Mouse (Mus musculus) A20 (cell line): Measurements from ENCODE around the gene Zc3h12a.

ENCODE experiments used
- DNase-seq: peaks from one replicate; pipeline ENCODE4 v3.0.0-alpha.2; 2011; ENCODE audit warnings: low read depth, low spot score

The Zc3h12a gene

GRCm38 (mm10) chr4:125127305-125128084 lies at the start of gene Zc3h12a:
Zc3h12a (minus strand) TSS chr4:125127840.
- DNase-seq: peak; percentile 97

GRCm38 (mm10) chr4:125176639-125177165 lies 49.1 kb upstream of the Zc3h12a start:
- no peak for DNase-seq

- DNase-seq: no peak
These were observed 48.5 kb upstream of the Zc3h12a start for GRCm38 (mm10) chr4:125176190-125176589.

GRCm38 (mm10) chr4:125175591-125175990 lies 48.0 kb upstream of the Zc3h12a start:
- no peak for DNase-seq

- DNase-seq: no peak
These were observed 47.0 kb upstream of the Zc3h12a start for GRCm38 (mm10) chr4:125174516-125175185.

- DNase-seq: no peak
These were observed 45.5 kb upstream of the Zc3h12a start for GRCm38 (mm10) chr4:125173150-125173549.

- DNase-seq: no peak
These were observed 45.1 kb upstream of the Zc3h12a start for GRCm38 (mm10) chr4:125172736-125173135.

GRCm38 (mm10) chr4:125167723-125168122 lies 40.1 kb upstream of the Zc3h12a start:
- no peak for DNase-seq

GRCm38 (mm10) chr4:125164861-125165260 lies 37.2 kb upstream of the Zc3h12a start:
- DNase-seq: no peak

GRCm38 (mm10) chr4:125162701-125163100 lies 35.1 kb upstream of the Zc3h12a start:
- DNase-seq: no peak

GRCm38 (mm10) chr4:125161392-125161791 lies 33.8 kb upstream of the Zc3h12a start:
- DNase-seq: no peak

GRCm38 (mm10) chr4:125160951-125161331 lies 33.3 kb upstream of the Zc3h12a start:
- no peak for DNase-seq

GRCm38 (mm10) chr4:125160320-125160950 lies 32.8 kb upstream of the Zc3h12a start:
- DNase-seq: peak; percentile 84

- DNase-seq: no peak
These were observed 31.1 kb upstream of the Zc3h12a start for GRCm38 (mm10) chr4:125158581-125159317.

- no peak for DNase-seq
These were observed 30.4 kb upstream of the Zc3h12a start for GRCm38 (mm10) chr4:125158081-125158480.

GRCm38 (mm10) chr4:125157322-125157721 lies 29.7 kb upstream of the Zc3h12a start:
- no peak for DNase-seq

GRCm38 (mm10) chr4:125155646-125156045 lies 28.0 kb upstream of the Zc3h12a start:
- DNase-seq: no peak

- no peak for DNase-seq
These were observed 26.1 kb upstream of the Zc3h12a start for GRCm38 (mm10) chr4:125153659-125154241.

GRCm38 (mm10) chr4:125152469-125152868 lies 24.8 kb upstream of the Zc3h12a start:
- no peak for DNase-seq

GRCm38 (mm10) chr4:125149460-125149859 lies 21.8 kb upstream of the Zc3h12a start:
- DNase-seq: no peak

GRCm38 (mm10) chr4:125147970-125148369 lies 20.3 kb upstream of the Zc3h12a start:
- no peak for DNase-seq
